Mouse (Mus musculus) megakaryocyte-erythroid progenitor cell, adult 5-6 weeks (primary cell): ENCODE results near the gene Map3k11. TPM values are rescaled to one million over a fixed set of nuclear protein-coding genes. Genes with fewer than 3 reads are reported as not detected.
A peak's percentile ranks its signal among the peaks of the same experiment; 100 is the strongest.

Experiments used
- ATAC-seq: replicated peaks from 2 replicates; pipeline ENCODE4 v1.8.0; 2016; ENCODE audit warnings: mild to moderate bottlenecking, inconsistent platforms; ENCODE audit not compliant: severe bottlenecking, poor library complexity, low FRiP score, low TSS enrichment
- total RNA-seq, 2 experiments: library from RNA; stranded (forward) in 1 of 2; stranded (reverse) in 1 of 2; fragments of 200-1000, 215-1000 nt in 1 of 2; fragments of >200 nt in 1 of 2; fragmentation: Nextera tagmentation in 1 of 2; gene quantifications; 2 replicates each; pipeline ENCODE4 v1.2.3; 2014 to 2017

Map3k11 gene
- total RNA-seq, 2 experiments from 2014 or later: 10.9 to 17.8 TPM

DNA sequence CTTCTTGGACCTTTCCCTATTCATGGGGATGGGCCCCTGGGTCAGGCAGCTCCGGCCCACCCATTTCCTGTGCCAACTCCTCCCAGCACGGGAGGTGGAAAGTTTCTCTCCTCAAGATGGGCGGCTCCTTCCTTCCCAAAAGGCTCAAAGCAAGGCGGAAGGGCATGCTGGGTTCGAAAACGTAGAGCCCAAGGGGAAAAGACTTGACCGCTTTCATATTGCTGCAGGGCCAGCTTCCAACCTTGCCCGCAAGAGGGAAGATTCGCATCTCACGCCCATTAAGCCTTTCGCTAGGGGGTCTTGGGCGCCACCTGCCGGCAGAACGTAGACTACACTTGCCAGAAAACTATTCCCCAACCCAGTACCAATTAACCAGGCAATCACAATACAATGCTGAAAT lies 39.2 kb downstream of the Map3k11 start:
- 0 out of 2 replicates have a peak, but pooled peaks have one; percentile 4 for ATAC-seq

DNA sequence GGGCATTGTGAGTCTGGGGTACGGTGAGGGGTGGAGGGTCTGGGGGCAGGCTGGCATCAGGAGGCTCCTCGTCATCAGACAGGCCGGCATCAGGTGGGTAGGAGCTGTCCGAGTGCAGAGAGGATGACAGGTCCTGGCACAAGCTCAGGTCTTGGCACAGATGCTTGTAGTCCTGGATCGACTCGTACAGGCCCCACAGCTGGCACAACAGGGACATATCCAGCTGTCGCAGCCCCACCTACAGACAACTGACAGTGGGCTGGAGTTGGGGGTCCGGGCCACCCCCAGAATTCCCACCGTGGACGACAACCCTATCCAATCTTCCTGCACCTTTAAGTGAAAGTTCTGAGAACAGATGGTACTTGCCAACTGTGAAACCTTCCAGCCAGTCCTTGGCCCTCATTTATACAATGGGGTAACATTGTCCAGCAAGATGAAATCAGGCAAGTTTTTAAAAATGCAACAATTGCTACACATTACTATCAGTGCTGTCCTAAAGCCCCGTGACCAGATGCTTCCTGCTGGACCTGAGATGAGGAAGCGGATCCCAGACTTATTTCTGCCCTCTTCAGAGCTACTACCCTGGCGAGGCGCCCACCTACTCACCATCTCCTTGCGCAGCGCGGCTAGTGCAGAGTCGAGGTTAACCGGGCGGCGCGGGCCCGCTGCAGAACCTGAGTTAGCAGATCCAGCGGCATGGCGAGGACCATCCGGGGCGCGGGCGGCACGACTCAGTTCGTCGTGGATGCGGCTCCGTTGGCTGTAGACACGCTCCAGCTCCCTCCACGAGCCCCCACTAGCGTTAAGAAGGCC lies 40.3 kb downstream of the Map3k11 start:
- ATAC-seq: no peak

DNA sequence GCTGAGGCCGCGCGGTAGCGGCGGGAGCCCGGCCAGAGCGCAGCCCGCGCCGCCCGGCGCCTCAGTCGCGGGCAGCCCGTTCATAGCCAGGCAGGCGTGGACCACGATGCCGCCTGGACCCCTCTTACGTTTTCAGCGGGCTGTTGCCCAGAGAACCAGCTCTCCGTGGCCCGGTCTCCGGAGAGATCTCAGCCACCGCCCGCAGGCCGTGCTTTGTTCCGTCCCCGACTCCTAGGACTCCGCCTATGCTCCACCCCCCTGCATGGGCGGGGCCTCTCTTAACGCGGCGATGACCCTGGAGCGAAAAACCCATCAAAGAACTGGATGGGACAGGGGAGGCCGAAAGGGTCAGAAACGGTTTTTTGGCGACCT lies 40.9 kb downstream of the Map3k11 start, which contains the start of gene Fam89b:
TSS of gene Fam89b (minus strand) at position 210 of the 372 bp plus-strand sequence.
- ATAC-seq: peak; percentile 49

DNA sequence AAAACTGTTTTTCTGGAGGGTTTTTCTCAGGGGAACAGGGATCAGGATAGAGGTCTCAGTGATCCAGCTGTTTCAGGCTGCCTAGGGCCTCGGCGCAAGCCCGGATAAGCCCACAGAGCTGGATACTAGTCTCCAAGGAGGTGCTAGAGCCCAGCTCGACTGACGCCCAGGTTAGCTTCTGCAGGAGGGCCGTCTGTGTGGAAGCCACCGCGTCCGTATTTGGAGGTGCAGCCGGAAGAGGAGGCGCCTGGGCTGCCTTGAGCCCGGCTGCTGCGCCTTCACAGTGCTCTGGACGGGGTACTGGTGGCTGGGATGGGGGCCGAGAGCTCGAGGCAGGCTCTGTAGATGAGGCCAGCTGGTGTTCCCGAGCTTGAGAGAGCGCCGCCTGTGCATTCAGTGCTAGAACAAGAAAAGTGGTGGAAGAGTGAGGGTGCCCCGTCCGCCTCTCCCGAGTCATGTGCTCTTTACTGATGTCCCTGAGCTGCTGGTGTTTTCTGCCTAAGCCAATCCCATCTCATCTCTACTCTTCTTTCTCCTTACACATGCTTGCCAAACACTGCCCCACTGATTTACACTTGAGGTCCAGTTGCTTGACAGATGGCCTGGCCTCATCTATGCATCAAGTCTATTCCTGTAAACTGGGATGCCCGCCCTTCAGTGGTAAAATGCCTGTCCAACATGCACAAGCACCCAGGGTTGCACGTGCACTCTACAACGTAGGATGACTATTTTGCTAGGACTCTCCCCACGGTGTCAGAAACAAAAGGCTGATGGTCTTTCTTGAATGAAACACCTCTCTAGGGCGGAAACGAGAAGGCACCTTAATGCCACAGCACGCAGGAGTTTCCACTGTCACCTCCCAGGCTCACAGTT lies 42.0 kb downstream of the Map3k11 start:
- no peak for ATAC-seq

DNA sequence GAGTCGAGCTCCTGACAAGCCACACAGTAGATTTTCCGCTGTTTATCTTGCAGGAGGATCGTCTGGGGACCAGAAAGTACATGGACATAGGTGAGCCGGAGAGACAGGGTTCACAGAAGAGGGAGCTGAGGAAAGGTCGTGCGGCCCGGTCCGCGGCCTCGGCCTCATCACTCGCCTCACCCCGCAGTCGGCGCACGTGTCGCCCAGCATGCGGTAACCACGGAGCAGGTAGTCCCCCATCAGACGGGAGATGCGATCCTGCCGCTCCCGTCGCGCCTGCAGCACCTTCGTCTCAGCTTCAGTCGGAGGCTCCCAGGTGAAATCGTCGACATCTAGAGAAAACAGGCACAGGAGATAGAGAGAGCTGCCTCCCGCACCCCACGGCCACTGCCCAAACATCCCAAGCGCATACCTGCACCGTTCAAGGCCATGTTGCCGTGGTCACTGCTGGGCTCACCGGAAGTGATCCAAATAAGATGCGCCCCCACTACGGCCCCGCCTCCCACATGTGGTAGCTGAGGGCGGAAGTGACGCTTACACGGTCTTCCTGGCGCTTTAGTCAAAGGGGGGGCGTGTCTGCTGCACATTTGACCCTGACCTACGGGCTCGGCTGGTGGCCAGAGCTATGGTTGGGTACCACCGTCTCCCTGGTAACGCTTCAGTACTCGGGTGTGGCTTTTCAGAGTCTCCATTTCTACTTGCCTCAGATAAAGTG lies 42.9 kb downstream of the Map3k11 start:
- ATAC-seq: peak; percentile 56

DNA sequence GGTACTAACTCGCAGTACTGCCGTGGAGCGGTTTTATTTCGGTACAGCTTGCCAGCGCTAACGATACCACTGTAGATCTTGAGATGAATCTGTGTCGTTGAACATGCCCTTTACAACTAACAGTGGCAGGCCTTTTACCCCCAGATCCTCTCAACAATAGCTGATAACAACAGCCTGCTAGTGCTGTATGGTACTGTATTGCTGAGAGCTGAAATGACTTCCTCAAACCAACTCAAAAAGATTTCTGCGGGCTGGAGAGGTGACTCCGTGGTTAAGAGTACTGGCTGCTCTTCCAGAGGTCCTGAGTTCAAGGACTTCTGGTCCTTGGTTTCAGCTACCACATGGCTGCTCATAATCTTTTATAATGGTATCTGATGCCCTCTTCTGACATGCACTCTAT lies 45.8 kb downstream of the Map3k11 start:
- no peak for ATAC-seq

DNA sequence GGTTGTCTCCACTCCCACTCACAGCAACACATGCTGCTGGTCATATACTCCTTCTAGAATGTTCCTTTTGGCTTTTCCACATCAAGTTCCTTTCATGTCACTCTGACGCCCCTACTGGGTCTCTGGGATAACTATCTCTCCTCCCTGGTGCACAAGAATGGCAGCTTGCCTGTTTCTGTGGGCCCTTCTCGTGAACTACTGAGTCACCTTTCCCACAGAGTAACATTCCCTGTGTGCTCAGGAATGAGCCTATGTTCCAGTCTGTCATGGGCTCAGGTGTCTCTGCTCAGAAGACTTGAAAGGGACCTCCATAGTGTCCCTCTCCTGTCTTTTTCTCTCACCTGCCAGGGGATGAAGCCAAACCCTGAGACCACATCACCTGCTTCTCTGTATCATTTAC lies 50.9 kb downstream of the Map3k11 start:
- no peak for ATAC-seq

DNA sequence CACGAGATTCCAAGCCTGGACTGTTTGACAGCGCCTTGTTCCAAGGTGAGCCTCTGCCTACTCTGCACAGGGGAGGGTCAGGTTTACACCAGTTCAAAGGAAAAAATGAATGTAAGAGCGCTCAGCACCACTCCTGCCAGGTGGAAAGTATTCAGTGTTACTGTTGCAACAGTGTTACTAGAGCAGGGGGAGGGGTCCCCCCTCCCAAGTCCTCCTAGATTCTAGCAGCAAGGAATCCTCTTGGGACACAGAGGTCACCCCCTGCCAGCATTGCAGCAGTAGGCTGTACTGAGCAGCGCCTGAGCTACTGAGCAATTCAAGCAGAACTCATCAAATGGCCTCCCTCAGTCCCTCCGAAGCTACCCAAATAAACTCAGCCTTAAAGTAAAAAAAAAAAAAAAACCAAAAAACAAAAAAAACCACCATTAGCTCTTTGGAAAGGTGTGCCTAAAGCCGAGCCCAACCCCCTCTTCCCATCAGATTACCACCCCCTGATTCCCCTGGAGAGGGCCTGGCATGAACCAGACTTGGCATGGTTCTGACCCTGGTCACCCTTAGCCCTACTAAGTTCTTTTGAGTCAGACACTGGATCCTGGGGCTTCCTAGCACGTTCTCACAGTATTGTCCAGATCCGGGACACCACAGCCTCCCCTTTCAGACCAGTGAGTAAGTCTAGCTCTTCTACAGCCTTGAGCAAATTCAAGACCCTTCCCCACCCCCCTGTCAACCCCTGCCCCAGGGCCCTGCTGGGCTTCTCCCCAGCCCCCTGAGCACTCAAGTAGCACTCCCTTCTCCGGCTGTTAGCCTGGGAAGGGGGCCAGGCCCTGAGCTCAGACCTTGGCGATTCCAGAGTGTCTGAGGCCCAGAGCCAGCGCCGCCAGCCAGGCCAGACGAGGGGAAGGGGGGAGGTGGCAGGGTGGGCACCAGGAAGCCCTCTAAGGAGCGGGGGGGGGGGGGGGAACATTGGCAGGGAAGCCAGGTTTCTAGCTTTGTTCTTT lies 52.1 kb downstream of the Map3k11 start, which contains the start of gene Ltbp3:
TSS of gene Ltbp3 (plus strand) at position 585 of the 998 bp plus-strand sequence.
- no peak for ATAC-seq

DNA sequence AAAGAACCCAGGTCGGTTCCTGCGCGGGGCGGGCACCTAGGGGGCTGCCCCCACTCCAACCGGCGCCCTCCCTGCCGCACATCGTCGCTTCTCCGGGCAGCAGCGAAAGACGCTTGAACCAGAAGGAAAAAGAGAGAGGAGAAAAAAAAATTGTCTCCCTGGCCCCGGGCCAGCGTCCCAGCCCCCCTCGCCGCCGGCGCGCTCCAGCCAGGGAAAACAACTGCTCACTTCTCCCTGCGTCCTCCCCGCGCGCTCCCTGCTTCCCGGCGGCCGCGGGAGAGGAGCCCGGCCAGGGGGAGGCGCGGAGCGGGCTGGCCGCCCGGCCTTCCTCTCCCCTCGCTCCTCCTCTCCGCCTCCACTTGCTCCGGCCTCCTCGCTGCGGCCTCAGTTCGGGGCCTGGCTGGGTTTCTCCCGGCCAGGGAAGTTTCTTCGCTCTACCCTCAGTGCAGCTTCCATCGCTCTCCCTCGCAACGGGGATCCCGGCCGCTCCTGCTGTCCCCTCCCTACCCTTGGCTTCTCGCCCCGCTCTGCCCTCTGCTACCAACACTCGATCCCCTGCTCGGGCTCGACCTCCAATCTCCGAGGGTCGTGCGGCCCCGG lies 53.2 kb downstream of the Map3k11 start:
- no peak for ATAC-seq

DNA sequence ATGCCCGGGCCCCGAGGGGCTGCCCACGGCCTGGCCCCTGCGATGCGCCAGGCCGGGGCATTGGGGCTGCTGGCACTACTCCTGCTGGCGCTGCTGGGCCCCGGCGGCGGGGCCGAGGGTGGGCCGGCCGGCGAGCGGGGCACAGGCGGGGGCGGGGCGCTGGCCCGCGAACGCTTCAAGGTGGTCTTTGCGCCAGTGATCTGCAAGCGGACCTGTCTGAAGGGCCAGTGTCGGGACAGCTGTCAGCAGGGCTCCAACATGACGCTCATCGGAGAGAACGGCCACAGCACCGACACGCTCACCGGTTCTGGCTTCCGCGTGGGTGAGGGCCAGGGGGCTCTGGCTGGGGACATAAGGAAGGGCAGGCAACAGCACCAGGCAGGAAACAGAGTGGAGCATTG lies 53.7 kb downstream of the Map3k11 start:
- ATAC-seq: no peak

DNA sequence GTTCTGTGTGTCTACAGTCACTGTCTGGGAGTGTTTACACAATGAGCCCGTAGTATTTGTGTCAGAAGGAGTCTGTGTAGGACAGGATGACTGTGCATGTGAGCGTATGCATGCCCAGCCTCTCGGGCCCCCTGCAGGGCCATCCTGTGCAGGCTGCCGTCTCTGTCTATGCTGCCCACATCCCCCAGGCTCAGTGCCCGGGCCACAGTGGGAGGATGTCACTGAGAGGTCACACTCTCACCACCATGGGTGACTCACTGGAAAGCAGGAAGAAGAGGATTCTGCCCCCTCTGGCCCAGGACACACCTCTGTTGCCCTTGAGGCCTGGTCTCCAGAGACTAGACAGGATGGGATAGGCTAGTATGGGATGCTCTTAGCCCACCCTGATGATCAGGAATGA lies 55.0 kb downstream of the Map3k11 start:
- ATAC-seq: no peak

DNA sequence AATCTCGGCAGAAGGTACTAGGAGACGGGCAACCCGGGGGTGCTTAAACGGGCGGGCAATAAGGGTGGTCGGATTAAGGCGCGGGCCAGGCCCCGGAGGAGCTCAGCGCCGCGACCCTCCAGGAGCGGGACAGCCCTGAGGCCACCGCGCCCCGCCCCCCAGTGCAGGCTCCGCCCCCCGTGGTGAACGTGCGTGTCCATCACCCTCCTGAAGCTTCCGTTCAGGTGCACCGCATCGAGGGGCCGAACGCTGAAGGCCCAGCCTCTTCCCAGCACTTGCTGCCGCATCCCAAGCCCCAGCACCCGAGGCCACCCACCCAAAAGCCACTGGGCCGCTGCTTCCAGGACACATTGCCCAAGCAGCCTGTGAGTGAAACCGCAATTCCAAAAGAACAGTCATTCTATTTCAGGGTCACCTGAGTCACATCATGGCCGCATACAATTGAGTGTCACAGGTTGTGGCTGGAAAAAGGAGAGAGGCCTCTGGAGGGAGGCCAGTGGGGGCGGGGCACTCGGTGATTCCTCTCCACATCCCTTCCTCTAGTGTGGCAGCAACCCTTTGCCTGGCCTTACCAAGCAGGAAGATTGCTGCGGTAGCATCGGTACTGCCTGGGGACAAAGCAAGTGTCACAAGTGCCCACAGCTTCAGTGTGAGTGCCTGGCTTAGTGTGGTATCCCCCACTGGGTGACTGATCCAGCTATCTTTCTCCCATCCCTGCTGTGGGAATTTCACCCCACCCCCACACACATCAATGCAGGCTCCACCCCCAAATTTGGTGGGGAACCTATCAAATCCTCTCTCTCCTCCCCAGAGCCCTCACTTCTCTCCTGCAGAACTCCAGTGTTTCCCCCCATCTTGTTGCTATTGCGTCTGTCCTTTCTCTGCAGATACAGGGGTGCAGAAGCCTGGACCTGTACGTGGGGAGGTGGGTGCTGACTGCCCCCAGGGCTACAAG lies 57.5 kb downstream of the Map3k11 start:
- no peak for ATAC-seq

DNA sequence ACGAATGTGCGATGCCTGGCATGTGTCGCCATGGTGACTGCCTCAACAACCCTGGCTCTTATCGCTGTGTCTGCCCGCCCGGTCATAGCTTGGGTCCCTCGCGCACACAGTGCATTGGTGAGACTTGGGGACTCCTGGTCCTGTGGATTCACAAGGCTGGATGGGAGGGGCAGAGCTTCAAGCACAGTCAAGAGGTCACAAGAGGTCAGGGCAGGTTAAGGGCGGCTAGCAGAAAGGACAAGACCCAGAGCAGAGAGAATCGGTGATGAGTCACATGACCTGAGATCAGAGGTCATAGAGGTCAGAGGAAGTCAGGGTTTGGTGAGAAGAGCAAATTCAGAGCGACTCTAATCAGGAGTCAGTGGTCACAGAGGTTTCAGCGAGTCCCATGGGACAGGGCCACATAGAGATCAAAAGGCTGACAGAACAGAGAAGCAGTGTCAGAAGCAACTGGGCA lies 58.4 kb downstream of the Map3k11 start:
- ATAC-seq: peak; percentile 63

DNA sequence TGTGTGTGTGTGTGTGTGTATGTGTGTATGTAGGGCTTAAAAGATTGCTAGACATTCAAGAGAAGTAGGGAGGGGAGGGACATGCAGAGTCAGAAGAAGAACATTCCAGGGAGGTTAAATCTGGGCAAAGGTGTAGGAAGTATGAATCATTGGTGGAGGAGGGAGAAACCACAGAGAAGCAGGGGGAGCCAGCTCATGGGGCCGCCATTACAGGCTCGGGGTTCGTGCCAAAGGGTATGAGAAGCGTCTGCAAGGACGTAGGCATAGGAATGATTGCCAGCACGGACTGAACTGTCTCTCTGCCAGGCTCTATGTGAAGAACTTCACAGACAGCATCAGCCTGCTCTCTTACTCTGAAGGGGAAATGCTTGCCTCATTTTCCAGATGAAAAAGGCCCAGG lies 60.9 kb downstream of the Map3k11 start:
- no peak for ATAC-seq

DNA sequence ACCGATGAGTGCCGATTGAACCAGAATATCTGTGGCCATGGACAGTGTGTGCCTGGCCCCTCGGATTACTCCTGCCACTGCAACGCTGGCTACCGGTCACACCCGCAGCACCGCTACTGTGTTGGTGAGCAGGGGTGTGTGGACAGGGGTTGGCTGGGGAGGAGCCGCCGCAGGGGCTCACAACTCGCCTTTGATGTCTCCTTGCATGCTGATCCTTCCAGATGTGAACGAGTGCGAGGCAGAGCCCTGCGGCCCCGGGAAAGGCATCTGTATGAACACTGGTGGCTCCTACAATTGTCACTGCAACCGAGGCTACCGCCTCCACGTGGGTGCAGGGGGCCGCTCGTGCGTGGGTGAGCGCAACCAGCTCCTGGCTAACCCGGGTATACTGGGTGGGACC lies 62.4 kb downstream of the Map3k11 start:
- ATAC-seq: no peak

DNA sequence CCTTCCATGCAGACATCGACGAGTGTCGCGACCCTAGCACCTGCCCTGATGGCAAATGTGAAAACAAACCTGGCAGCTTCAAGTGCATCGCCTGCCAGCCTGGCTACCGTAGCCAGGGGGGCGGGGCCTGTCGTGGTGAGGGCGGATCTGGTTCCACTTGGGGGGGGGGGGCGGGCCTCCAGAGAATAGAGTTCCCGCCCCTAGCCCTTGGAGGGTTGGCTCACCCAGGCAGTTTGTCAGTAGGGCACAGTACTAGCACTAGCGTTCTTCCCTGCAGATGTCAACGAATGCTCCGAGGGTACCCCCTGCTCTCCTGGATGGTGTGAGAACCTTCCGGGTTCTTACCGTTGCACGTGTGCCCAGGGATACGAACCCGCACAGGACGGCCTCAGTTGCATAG lies 63.2 kb downstream of the Map3k11 start:
- ATAC-seq: no peak
